Mouse (Mus musculus): ENCODE results near the gene Mfng. TPM values are rescaled to one million over a fixed set of nuclear protein-coding genes. Genes with fewer than 3 reads are reported as not detected.

Gene Mfng
- polyA plus RNA-seq, 1 experiment = 78.0 TPM

DNA sequence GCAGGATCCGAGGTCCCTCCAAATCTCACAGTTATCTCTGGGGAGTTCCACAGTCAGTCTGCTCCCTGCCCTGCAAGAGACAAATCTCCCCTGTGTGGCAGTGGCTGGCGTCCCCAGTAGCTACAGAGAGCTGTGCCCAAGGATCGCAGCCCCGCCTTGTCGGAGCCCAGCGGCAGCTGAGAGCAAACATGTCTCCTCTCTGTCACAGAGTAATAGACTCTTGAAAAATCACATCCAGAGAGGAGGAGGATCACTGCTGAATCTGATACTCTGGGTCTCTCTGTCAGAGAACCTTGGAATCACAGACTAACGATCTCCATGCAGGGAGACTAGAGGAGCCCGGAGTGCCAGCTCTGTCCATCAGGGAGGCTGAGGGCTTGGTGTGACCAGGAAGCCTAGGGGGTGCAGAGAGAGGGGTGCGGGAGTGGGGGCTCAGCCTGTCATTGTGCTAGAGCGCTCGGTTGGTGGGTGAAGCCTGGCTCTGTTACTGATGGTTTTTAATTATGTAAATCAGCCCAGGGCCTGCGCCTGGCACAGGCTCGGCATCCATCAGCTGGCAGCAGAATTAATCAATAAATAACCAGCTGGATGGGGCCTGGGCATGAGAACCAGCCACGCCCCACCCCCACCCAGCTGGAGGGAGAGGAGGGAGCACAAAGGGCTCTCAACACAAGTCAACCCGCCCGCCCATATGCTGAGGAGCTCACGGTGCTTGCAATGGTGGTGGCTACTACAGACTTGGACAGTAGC lies 37.7 kb downstream of the Mfng start:
- H3K4me1 ChIP-seq (ENCODE audit: control insufficient read depth, insufficient read depth, low read length) = no peaks in the 10 kb centered on the region
- WGBS = 34% methylated on average over 17 of the region's 17 CpGs
- H3K4me3 ChIP-seq (replicated peaks; ENCODE audit: extremely low read depth, low read depth, low read length) = no peak overlapping the region
- no peak for DNase-seq
- TF ChIP-seq CTCF (IDR thresholded peaks at IDR 0.05; ENCODE audit: insufficient read depth, low read length) (no peak), POLR2A (IDR thresholded peaks at IDR 0.05; ENCODE audit: borderline replicate concordance, extremely low read depth, low read depth, low read length) (no peak)

DNA sequence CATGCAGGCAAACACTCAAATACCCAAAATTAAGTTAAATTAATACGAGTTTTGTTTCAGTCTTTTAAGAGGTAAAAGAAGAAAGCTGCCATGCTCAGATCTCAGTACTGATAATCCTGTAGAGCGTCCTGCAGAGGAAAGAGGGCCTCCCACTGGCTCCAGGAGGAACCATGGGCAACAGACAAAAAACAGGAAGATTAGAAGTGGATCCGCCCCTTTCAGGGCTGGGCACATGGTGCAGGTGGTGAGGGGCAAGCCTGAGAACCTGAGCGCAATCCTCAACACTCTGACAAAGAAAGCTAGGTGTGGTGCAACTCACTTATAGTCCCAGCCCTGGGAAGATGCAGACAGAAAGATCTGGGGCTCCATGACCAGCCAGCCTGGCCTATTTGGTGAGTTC lies 41.4 kb downstream of the Mfng start:
- H3K4me3 ChIP-seq (replicated peaks; ENCODE audit: extremely low read depth, low read depth, low read length) = no peak overlapping the region
- H3K4me1 ChIP-seq (ENCODE audit: control insufficient read depth, insufficient read depth, low read length) = no peaks in the 10 kb centered on the region
- no peak for DNase-seq
- TF ChIP-seq CTCF (IDR thresholded peaks at IDR 0.05; ENCODE audit: insufficient read depth, low read length) (no peak), POLR2A (IDR thresholded peaks at IDR 0.05; ENCODE audit: borderline replicate concordance, extremely low read depth, low read depth, low read length) (no peak)
- WGBS = 43% methylated on average over 4 of the region's 4 CpGs

DNA sequence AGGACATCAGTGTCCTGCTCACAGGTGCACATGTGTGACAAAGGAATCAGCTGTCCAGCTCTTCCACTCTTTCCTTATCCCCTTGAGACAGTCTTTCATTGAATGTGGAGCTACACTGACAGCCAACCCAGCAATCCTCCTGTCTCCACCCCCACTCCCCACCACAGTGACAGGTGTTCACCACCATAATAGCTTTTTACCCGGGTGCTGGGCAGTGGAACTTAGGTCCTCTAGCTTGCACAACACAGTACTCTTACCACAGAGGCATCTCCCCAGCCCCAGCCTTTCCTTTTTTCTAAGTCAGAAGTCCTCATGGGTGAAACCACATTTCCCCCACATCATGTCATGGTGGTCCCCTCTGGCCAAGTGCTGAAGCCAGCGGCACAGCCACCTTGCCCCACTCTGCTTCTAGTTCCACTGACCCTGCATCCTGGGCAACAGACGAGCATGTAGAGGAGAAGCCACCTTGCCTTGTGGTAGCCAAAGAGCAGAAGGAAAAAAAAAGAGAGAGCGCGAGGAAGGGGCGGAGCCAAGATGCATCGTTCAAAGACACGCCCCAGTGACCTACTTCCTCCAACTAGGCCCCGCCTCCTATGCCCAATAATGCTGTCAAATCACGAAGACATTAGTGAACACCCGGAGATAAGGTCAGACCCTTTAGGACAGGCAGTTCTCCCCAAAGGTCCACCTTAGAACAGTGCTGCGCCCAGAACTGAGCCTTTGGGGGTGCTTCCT lies 42.8 kb downstream of the Mfng start:
- DNase-seq = no peak
- TF ChIP-seq POLR2A (IDR thresholded peaks at IDR 0.05; ENCODE audit: borderline replicate concordance, extremely low read depth, low read depth, low read length) = no peak
- no peak for TF ChIP-seq CTCF (IDR thresholded peaks at IDR 0.05; ENCODE audit: insufficient read depth, low read length)
- WGBS = 67% methylated on average over 12 of the region's 12 CpGs
- H3K4me3 ChIP-seq (replicated peaks; ENCODE audit: extremely low read depth, low read depth, low read length) = no peak overlapping the region
- no peaks in the 10 kb centered on the region for H3K4me1 ChIP-seq (ENCODE audit: control insufficient read depth, insufficient read depth, low read length)

DNA sequence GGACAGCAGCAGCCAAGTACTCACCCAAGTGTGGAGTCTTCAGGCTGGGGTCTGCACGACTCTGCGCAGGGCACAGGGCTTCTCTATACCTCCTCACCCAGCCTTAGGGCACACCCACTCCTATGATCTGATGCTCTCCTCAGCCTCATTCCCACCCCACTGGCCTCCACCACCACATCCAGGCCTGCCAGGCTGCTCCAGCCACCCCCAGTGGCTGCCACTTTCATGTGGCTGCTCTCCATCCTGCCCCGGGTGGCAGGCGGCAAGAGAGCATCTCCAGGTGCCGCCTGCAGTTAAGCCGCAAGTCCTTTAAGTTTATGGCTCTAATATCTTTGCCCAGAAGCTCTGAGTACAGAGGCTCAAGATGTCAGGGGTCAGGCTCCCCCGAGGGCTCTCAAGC lies 46.6 kb downstream of the Mfng start:
- DNase-seq = no peak
- Histone ChIP-seq H3K4me1 (ENCODE audit: control insufficient read depth, insufficient read depth, low read length) (no peaks in the 10 kb centered on the region), H3K4me3 (replicated peaks; ENCODE audit: extremely low read depth, low read depth, low read length) (no peak overlapping the region)
- 65% methylated on average over 7 of the region's 7 CpGs for WGBS
- TF ChIP-seq CTCF (IDR thresholded peaks at IDR 0.05; ENCODE audit: insufficient read depth, low read length) (no peak), POLR2A (IDR thresholded peaks at IDR 0.05; ENCODE audit: borderline replicate concordance, extremely low read depth, low read depth, low read length) (no peak)

DNA sequence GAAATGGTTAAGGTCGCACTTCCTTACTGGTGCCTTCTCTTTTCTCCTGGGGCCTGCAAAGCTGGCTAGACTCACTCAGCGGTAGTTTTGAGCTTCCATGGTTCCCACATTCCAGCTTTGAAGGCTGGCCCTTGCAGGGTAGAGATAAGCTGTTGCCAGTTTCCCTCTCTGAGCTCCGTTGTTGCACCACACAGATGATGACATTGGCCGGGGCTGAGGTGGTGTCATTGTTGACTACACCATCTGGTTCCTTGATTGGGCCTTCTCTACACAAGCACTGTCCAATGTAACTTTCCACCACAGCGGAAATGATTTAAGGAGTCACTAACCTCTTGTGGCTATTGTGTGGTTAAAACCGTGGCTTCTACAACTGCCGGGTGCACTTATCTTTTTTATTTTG lies 52.7 kb downstream of the Mfng start:
- WGBS = 44% methylated on average over 7 of the region's 7 CpGs
- no peak overlapping the region for H3K4me3 ChIP-seq (replicated peaks; ENCODE audit: extremely low read depth, low read depth, low read length)
- DNase-seq = no peak
- no peaks in the 10 kb centered on the region for H3K4me1 ChIP-seq (ENCODE audit: control insufficient read depth, insufficient read depth, low read length)
- no peak for TF ChIP-seq CTCF (IDR thresholded peaks at IDR 0.05; ENCODE audit: insufficient read depth, low read length)
- TF ChIP-seq POLR2A (IDR thresholded peaks at IDR 0.05; ENCODE audit: borderline replicate concordance, extremely low read depth, low read depth, low read length) = no peak

DNA sequence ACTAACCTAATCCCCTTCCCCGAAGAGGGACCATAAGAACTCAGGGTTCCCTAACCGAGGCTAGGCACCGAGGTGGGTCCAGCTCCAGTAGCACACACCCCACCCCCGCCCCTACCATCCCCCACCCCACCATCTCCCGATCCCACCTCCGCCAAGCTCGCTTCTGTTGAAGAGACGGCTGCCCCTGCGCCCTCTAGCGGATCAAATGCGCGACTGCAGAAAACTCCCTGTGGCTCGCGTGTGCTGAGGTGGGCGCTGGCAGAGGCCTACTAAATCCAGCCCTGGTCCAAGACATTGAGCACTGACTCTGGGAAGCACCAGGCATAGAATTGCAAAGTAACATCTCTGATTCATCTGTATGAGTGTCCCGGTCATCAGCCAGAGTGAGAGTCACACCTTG lies 53.2 kb downstream of the Mfng start:
- no peak for TF ChIP-seq POLR2A (IDR thresholded peaks at IDR 0.05; ENCODE audit: borderline replicate concordance, extremely low read depth, low read depth, low read length)
- TF ChIP-seq CTCF (IDR thresholded peaks at IDR 0.05; ENCODE audit: insufficient read depth, low read length) = peak; percentile 65; the same call in 1 of the 2 replicates
- H3K4me1 ChIP-seq (ENCODE audit: control insufficient read depth, insufficient read depth, low read length) = no peaks in the 10 kb centered on the region
- 2% methylated on average over 16 of the region's 16 CpGs for WGBS
- no peak overlapping the region for H3K4me3 ChIP-seq (replicated peaks; ENCODE audit: extremely low read depth, low read depth, low read length)
- DNase-seq = peak; percentile 59

DNA sequence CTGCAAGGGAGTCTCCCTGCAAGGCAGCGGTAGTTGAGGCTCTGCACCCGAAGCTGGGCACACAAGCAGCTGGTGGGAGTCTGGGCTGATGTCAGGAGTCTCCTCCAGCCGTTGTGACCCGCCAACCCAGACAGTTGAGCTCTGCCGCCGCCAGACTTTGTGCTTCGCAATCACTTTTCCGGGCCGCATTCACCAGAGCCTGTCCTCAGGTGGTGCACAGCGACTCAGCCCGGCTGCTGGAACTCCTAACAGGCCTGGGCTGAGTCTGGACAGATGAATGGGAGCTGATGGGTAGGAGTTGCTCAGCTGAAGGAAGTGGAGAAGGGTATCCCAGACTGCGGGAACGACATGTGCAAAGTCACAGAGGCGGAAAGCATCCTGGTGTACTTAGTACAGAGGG lies 53.9 kb downstream of the Mfng start:
- Histone ChIP-seq H3K4me1 (ENCODE audit: control insufficient read depth, insufficient read depth, low read length) (no peaks in the 10 kb centered on the region), H3K4me3 (replicated peaks; ENCODE audit: extremely low read depth, low read depth, low read length) (no peak overlapping the region)
- WGBS = 10% methylated on average over 14 of the region's 14 CpGs
- TF ChIP-seq CTCF (IDR thresholded peaks at IDR 0.05; ENCODE audit: insufficient read depth, low read length) (no peak), POLR2A (IDR thresholded peaks at IDR 0.05; ENCODE audit: borderline replicate concordance, extremely low read depth, low read depth, low read length) (no peak)
- no peak for DNase-seq

DNA sequence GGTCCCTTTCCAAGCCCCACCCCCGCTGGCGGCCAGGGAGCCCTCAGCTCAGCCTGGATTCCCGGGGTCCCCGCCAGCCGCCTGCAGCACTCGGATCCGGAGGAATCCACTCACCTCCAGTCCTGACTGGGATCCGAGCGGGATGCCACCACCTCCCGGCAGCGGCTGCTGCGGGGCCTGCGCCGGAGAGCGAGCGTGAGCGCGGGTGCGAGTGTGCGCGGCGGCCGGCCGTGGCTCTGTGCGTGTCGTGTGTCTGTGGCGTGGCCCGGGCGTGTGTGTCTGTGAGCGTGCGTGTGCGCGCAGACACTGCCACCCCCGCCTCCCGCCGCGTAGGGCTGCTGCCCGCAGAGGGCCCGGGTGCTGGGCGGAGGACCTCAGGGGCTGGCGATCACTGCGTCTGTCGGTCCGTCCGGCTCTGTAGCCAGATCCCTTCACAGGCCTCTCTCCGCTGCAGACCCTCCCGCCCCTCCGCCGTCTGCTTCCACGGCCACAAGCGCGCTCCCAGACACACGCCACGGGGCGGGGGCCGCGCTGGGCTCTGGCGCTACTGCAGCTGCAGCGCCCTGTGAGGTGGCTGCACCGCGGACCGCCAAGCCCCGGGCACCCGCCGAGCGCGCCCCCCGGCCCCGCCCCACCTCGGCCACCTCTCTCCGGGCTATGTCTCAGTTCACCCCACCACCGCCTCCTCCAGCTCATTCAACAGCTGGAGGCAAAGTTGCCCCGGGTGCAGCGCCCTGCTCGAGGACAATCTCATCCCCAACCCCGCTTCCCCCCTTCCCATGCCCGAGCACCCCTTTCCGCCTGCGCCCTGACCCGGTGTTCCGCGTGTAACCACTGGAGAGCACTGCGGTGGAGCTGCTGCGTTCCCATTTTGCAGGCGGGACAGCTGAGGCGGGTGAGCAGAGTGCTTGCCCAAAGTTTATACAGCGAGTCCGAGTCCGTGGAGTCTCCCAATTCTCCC lies 54.7 kb downstream of the Mfng start, which contains the start of gene Elfn2:
Gene Elfn2 (minus strand): TSS at position 482 of the 961 bp plus-strand sequence.
- TF ChIP-seq POLR2A (IDR thresholded peaks at IDR 0.05; ENCODE audit: borderline replicate concordance, extremely low read depth, low read depth, low read length) (no peak), CTCF (IDR thresholded peaks at IDR 0.05; ENCODE audit: insufficient read depth, low read length) (no peak)

DNA sequence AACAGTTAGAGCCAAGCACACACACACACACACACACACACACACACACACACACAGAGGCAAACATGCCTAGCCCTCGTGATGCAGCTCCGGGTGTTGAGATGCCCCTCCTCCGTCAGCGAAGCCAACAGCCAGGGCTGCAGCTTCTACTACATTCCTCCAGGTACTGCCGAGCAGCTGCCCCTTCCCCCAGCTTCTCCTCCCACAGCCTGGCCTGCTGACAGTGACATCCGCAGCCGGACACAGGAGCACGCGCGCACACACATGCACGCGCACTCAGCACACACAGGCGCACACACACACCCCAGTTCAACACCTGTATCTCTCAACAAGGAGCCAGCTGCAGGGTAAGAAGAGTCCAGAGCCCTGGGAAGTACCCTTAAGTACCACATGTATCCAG lies 56.3 kb downstream of the Mfng start:
- no peak for TF ChIP-seq CTCF (IDR thresholded peaks at IDR 0.05; ENCODE audit: insufficient read depth, low read length)
- no peak for TF ChIP-seq POLR2A (IDR thresholded peaks at IDR 0.05; ENCODE audit: borderline replicate concordance, extremely low read depth, low read depth, low read length)
- 38% methylated on average over 13 of the region's 13 CpGs for WGBS
- DNase-seq = no peak
- Histone ChIP-seq H3K4me1 (ENCODE audit: control insufficient read depth, insufficient read depth, low read length) (no peaks in the 10 kb centered on the region), H3K4me3 (replicated peaks; ENCODE audit: extremely low read depth, low read depth, low read length) (no peak overlapping the region)

More for the DNA sequence above, 54.7 kb downstream of the Mfng start, which contains the start of gene Elfn2:
- Histone ChIP-seq H3K4me3 (replicated peaks; ENCODE audit: extremely low read depth, low read depth, low read length) (no peak within 1 kb of the TSS), H3K4me1 (ENCODE audit: control insufficient read depth, insufficient read depth, low read length) (no peaks in the 10 kb centered on the region)
- 2% methylated on average over 84 of the region's 89 CpGs for WGBS
- DNase-seq = no peak

Data from lung, adult 2 months (tissue).